In the genomic region with DNA sequence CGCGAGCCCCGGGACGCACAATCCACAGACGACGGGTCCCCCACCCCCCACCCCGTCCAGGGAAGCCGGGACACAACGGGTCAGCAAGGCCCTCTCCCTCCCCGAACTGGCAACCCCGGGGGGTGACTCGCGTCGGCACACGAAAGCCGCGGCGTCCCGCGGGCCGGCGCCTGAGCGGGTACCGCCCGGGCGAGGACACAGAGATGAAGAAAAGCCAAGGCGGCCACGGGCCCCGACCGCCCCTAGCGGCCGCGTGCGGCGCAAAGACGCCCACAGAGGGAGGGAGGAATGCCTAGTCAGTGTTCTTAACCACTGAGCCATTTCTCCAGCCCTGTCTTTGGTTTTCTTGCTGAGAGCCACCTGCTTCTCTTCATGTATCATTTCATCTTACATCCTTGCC, we compare ENCODE assay signal across 8 mouse cellular contexts. TPM values are rescaled to one million over a fixed set of nuclear protein-coding genes. Genes with fewer than 3 reads are reported as not detected.
A peak's percentile ranks its signal among the peaks of the same experiment; 100 is the strongest.
DNase-seq lines count a peak whose midpoint lies in the region.

No protein-coding gene starts in this region.

- peak; percentile 24 for DNase-seq in cerebellum, adult 11 months
- no peak for DNase-seq in cerebellum, adult 9-10 months
- peak; percentile 98 for DNase-seq in 3134 (ENCODE audit: extremely low read depth, insufficient read length, low spot score)
- DNase-seq in adrenal gland, postnatal 14 days, result peak; percentile 87
- DNase-seq in fat pad, adult 2 months (ENCODE audit: extremely low read depth, low read depth, low spot score), result peak; percentile 33
- peak; percentile 80 for DNase-seq in kidney, postnatal 14 days
- peak; percentile 68 for DNase-seq in lung, postnatal 36 days
- DNase-seq in spleen, postnatal 4 days (ENCODE audit: low spot score in 2 of 2), result peak; percentile 71 to 95

RNA-seq across cellular contexts. Expression of a gene that starts 26.6 kb away (rescaled TPM):
- 44.2 and 47.9 TPM in 2 replicates for total RNA-seq in adrenal gland, postnatal 14 days (2021)

RNA-seq across cellular contexts. Expression of a gene that starts 40.7 kb away (rescaled TPM):
- total RNA-seq in adrenal gland, postnatal 14 days (2021), result 15.6 and 18.4 TPM in 2 replicates

RNA-seq across cellular contexts. Expression of a gene that starts 41.2 kb away (rescaled TPM):
- total RNA-seq in adrenal gland, postnatal 14 days (2021), result 0.44 TPM in 1 of 2 replicates, not detected in the other

RNA-seq across cellular contexts. Expression of a gene that starts 55.0 kb away (rescaled TPM):
- total RNA-seq in adrenal gland, postnatal 14 days (2021), result not detected in 2 replicates
